20 mouse cellular contexts compared by ENCODE assay signal in genomic region chr5:20925451-20925850, GRCm38 (mm10). TPM values are rescaled to one million over a fixed set of nuclear protein-coding genes. Genes with fewer than 3 reads are reported as not detected.
A peak's percentile ranks its signal among the peaks of the same experiment; 100 is the strongest.
DNase-seq lines count a peak whose midpoint lies in the region; ATAC-seq and TF ChIP-seq lines count a peak whose summit lies in the region.
"Had no signal": no experiment of that assay in that cellular context is flagged by ENCODE, and none has a peak within 500 bp of the region (broad histone marks: within the 10 kb centered on the region; RNA-seq: fewer than 3 reads in every experiment).

No protein-coding gene starts in this region.

- no peak overlapping the region for H3K4me2 ChIP-seq in CH12.LX (ENCODE audit: insufficient read depth, low read depth, poor library complexity, severe bottlenecking)
- no peak overlapping the region for H3K4me2 ChIP-seq in midbrain, embryonic 16.5 days (ENCODE audit: low read length)
- H3K4me2 ChIP-seq: embryonic facial prominence, embryonic 12.5 days; forebrain, embryonic 12.5 days; heart, embryonic 12.5 days; hindbrain, embryonic 15.5 days had no signal

- WGBS in midbrain, embryonic 16.5 days, result 79% methylated on average over 3 of the region's 3 CpGs

- ATAC-seq in midbrain, embryonic 16.5 days, result no peak
- ATAC-seq: forebrain, embryonic 16.5 days; intestine, embryonic 16.5 days had no signal

- no peak overlapping the region for H3K9ac ChIP-seq in CH12.LX (ENCODE audit: insufficient read depth, low read depth)
- H3K9ac ChIP-seq in midbrain, embryonic 16.5 days (ENCODE audit: low read depth, low read length), result no peak overlapping the region
- H3K9ac ChIP-seq: embryonic facial prominence, embryonic 12.5 days; forebrain, embryonic 12.5 days; heart, embryonic 12.5 days; hindbrain, embryonic 15.5 days had no signal

- TF ChIP-seq RAD21 in CH12.LX (IDR thresholded peaks at IDR 0.05; ENCODE audit: low read depth, low read length), result no peak

- H3K9me3 ChIP-seq in CH12.LX (replicated peaks; ENCODE audit: low read length), result no peaks in the 10 kb centered on the region
- no peaks in the 10 kb centered on the region for H3K9me3 ChIP-seq in midbrain, embryonic 16.5 days (replicated peaks; ENCODE audit: control insufficient read depth, low read length, poor library complexity, severe bottlenecking)
- H3K9me3 ChIP-seq: embryonic facial prominence, embryonic 12.5 days; forebrain, embryonic 12.5 days; heart, embryonic 12.5 days; hindbrain, embryonic 15.5 days had no signal

- peaks cover 14 to 33% of the 10 kb centered on the region in 2 experiments for H3K36me3 ChIP-seq in CH12.LX (replicated peaks in 1 of 2; ENCODE audit: control insufficient read depth in 1 of 2, insufficient read depth in 1 of 2, low read length in 1 of 2)
- H3K36me3 ChIP-seq in midbrain, embryonic 16.5 days (ENCODE audit: control insufficient read depth, insufficient read depth, low read length), result no peaks in the 10 kb centered on the region
- H3K36me3 ChIP-seq: embryonic facial prominence, embryonic 12.5 days; forebrain, embryonic 12.5 days; hindbrain, embryonic 15.5 days had no signal

- intact Hi-C loops in left cerebral cortex, postnatal 4 days (cut with DNase I), result no loop called here
- intact Hi-C loops in heart, postnatal 10 days (cut with DNase I), result no loop called here

- TF ChIP-seq EP300 in CH12.LX (IDR thresholded peaks at IDR 0.05; ENCODE audit: low read length), result no peak

- dilution Hi-C loops in CH12.LX (cut with MboI; ENCODE audit: extremely low pct_ligation_motif_present, extremely low pct_unique_long_range_greater_than_20kb, low sequenced_read_pairs), result no loop called here

- H3K27ac ChIP-seq in CH12.LX (ENCODE audit: insufficient read depth, low read depth), result peak overlapping the region; percentile 10; the same call in 1 of the 2 replicates
- H3K27ac ChIP-seq in midbrain, embryonic 16.5 days (ENCODE audit: low read length), result no peak overlapping the region
- H3K27ac ChIP-seq: embryonic facial prominence, embryonic 12.5 days; forebrain, embryonic 12.5 days; heart, adult 2 months; hindbrain, embryonic 15.5 days had no signal

- no peak overlapping the region for H3K4me3 ChIP-seq in CH12.LX (replicated peaks in 1 of 3; ENCODE audit: low read depth in 2 of 3, low read length in 2 of 3, poor library complexity in 1 of 3)
- no peak overlapping the region for H3K4me3 ChIP-seq in midbrain, embryonic 16.5 days (ENCODE audit: low read depth, low read length)
- H3K4me3 ChIP-seq: embryonic facial prominence, embryonic 12.5 days; forebrain, embryonic 12.5 days; heart, adult 2 months; heart, embryonic 12.5 days; hindbrain, embryonic 15.5 days had no signal

- peak; percentile 27 for DNase-seq in urinary bladder, postnatal 14 days (ENCODE audit: low spot score)
- DNase-seq in urinary bladder, postnatal 10 days (ENCODE audit: low spot score), result no peak
- DNase-seq in CH12.LX (ENCODE audit: extremely low read depth), result no peak
- peak; percentile 28 for DNase-seq in adrenal gland, postnatal 25 days
- no peak for DNase-seq in left cerebral cortex, postnatal 4 days
- DNase-seq in heart, postnatal 10 days, result no peak
- DNase-seq: cerebellum, adult 11-12 months; cerebellum, adult 9-10 months; cerebellum, postnatal 25 days; gastrocnemius, postnatal 14 days; heart, adult 2 months; heart, postnatal 36 days; kidney, adult 2 months had no signal

- no peak for TF ChIP-seq POLR2A in CH12.LX (IDR thresholded peaks at IDR 0.05; ENCODE audit: low read depth, low read length)

- H3K4me1 ChIP-seq in CH12.LX (ENCODE audit: control insufficient read depth in 1 of 2, insufficient read depth in 2 of 2), result peaks cover 4 to 33% of the 10 kb centered on the region in 2 experiments; a peak in 3 of 4 replicates
- H3K4me1 ChIP-seq in midbrain, embryonic 16.5 days (ENCODE audit: control insufficient read depth, insufficient read depth, low read length), result no peaks in the 10 kb centered on the region
- H3K4me1 ChIP-seq: forebrain, embryonic 12.5 days; hindbrain, embryonic 15.5 days had no signal

- H3K27me3 ChIP-seq in CH12.LX (replicated peaks), result no peaks in the 10 kb centered on the region
- no peaks in the 10 kb centered on the region for H3K27me3 ChIP-seq in midbrain, embryonic 16.5 days (ENCODE audit: control insufficient read depth, insufficient read depth, low read depth, low read length)
- H3K27me3 ChIP-seq: embryonic facial prominence, embryonic 12.5 days; forebrain, embryonic 12.5 days; heart, embryonic 12.5 days; hindbrain, embryonic 15.5 days had no signal

- no peak for TF ChIP-seq CTCF in CH12.LX (conservative IDR thresholded peaks at IDR 0.05 in 1 of 2, IDR thresholded peaks at IDR 0.05 in 1 of 2; ENCODE audit: low read depth in 2 of 2, low read length in 2 of 2)

- in situ Hi-C loops in CH12.LX (cut with MboI; ENCODE audit: low pct_ligation_motif_present, low pct_unique_long_range_greater_than_20kb, low sequenced_read_pairs), result no loop called here

- H3K79me2 ChIP-seq in CH12.LX (replicated peaks; ENCODE audit: control insufficient read depth, extremely low read depth, insufficient read depth, poor library complexity, severe bottlenecking), result peaks cover 49% of the 10 kb centered on the region

TF ChIP-seq in CH12.LX, 34 proteins besides CTCF, POLR2A, EP300 and RAD21:
- TF ChIP-seq SIN3A (IDR thresholded peaks at IDR 0.05; ENCODE audit: low read length) (no peak), MAFK (IDR thresholded peaks at IDR 0.05; ENCODE audit: insufficient replicate concordance, low read length) (no peak), MAX (IDR thresholded peaks at IDR 0.05; ENCODE audit: low read length) (no peak), KAT2A (IDR thresholded peaks at IDR 0.05; ENCODE audit: insufficient replicate concordance, low read length) (no peak), ZNF384 (IDR thresholded peaks at IDR 0.05; ENCODE audit: low read depth, low read length) (no peak), USF1 (IDR thresholded peaks at IDR 0.05; ENCODE audit: low read depth, low read length) (no peak), UBTF (IDR thresholded peaks at IDR 0.05; ENCODE audit: low read depth, low read length) (no peak), MXI1 (IDR thresholded peaks at IDR 0.05; ENCODE audit: low read depth, low read length) (no peak), ZMIZ1 (IDR thresholded peaks at IDR 0.05; ENCODE audit: low read depth, low read length) (no peak), RCOR1 (conservative IDR thresholded peaks at IDR 0.05; ENCODE audit: low read depth, low read length) (no peak), JUN (IDR thresholded peaks at IDR 0.05; ENCODE audit: insufficient read depth, low read depth, low read length) (no peak), CHD2 (IDR thresholded peaks at IDR 0.05; ENCODE audit: low read length) (no peak), ETS1 (conservative IDR thresholded peaks at IDR 0.05; ENCODE audit: low read depth, low read length) (no peak), ZKSCAN1 (IDR thresholded peaks at IDR 0.05; ENCODE audit: borderline replicate concordance, low read depth, low read length) (no peak), IRF4 (IDR thresholded peaks at IDR 0.05; ENCODE audit: low read depth, low read length) (no peak), NELFE (IDR thresholded peaks at IDR 0.05; ENCODE audit: low read depth, low read length) (no peak), ELF1 (IDR thresholded peaks at IDR 0.05; ENCODE audit: low read depth, low read length) (no peak), POLR2AphosphoS2 (IDR thresholded peaks at IDR 0.05; ENCODE audit: low read depth, low read length) (no peak)

RNA-seq across cellular contexts. Expression of gene Rsbn1l, which starts 30.7 kb away (rescaled TPM):
- total RNA-seq in CH12.LX (2012; rRNA removed), result 8.1 and 8.3 TPM in 2 replicates
- total RNA-seq in CH12.LX (2014; rRNA removed), result 17.0 TPM in 2 replicates
- 20.2 and 22.3 TPM in 2 replicates for polyA plus RNA-seq in CH12.LX (2012; ENCODE audit: insufficient read length, low read depth)
- total RNA-seq in adrenal gland, postnatal 25 days (2021), result 16.1 and 19.3 TPM in 2 replicates
- total RNA-seq in left cerebral cortex, postnatal 4 days (2021), result 10 to 100 TPM; 14.5 to 14.8 TPM
- 4.3 and 4.9 TPM in 2 replicates for polyA plus RNA-seq in midbrain, embryonic 16.5 days (2015; fragmentation: Nextera tagmentation; extraction: Ambion mirVana)
- 10 to 100 TPM; 17.0 to 20.1 TPM for total RNA-seq in heart, postnatal 10 days (2021)

RNA-seq across cellular contexts. Expression of gene Tmem60, which starts 43.5 kb away (rescaled TPM):
- total RNA-seq in CH12.LX (2012; rRNA removed) (12.7 and 12.9 TPM in 2 replicates), CH12.LX (2014; rRNA removed) (35.4 and 39.3 TPM in 2 replicates)
- polyA plus RNA-seq in CH12.LX (2012; ENCODE audit: insufficient read length, low read depth), result 17.2 and 19.2 TPM in 2 replicates
- total RNA-seq in adrenal gland, postnatal 25 days (2021), result 20.4 and 24.6 TPM in 2 replicates
- total RNA-seq in left cerebral cortex, postnatal 4 days (2021), result 10 to 100 TPM; 19.7 to 23.7 TPM
- 61.0 and 61.4 TPM in 2 replicates for polyA plus RNA-seq in midbrain, embryonic 16.5 days (2015; fragmentation: Nextera tagmentation; extraction: Ambion mirVana)
- 10 to 100 TPM; 22.8 to 23.1 TPM for total RNA-seq in heart, postnatal 10 days (2021)

RNA-seq across cellular contexts. Expression of gene Phtf2, which starts 43.5 kb away (rescaled TPM):
- 16.4 and 18.5 TPM in 2 replicates for total RNA-seq in CH12.LX (2012; rRNA removed)
- total RNA-seq in CH12.LX (2014; rRNA removed), result 30.4 and 32.7 TPM in 2 replicates
- polyA plus RNA-seq in CH12.LX (2012; ENCODE audit: insufficient read length, low read depth), result 28.1 and 30.6 TPM in 2 replicates
- 9.9 and 14.3 TPM in 2 replicates for total RNA-seq in adrenal gland, postnatal 25 days (2021)
- total RNA-seq in left cerebral cortex, postnatal 4 days (2021), result 10 to 100 TPM; 35.3 to 36.2 TPM
- polyA plus RNA-seq in midbrain, embryonic 16.5 days (2015; fragmentation: Nextera tagmentation; extraction: Ambion mirVana), result 27.6 and 31.0 TPM in 2 replicates
- 10 to 100 TPM; 75.6 to 82.3 TPM for total RNA-seq in heart, postnatal 10 days (2021)

Comparison
In these comparisons a context has a peak if more than half of its experiments do, and no peak if none do; other contexts are left out.
1. DNase-seq: peak in urinary bladder, postnatal 14 days (single experiment) and adrenal gland, postnatal 25 days (single experiment); none in urinary bladder, postnatal 10 days (single experiment), CH12.LX (single experiment), left cerebral cortex, postnatal 4 days (single experiment) and heart, postnatal 10 days (0 of 2).